Comparison of ENCODE assay signal across 10 mouse cellular contexts in genomic region chr9:58134906-58135305, GRCm38 (mm10). TPM values are rescaled to one million over a fixed set of nuclear protein-coding genes. Genes with fewer than 3 reads are reported as not detected.
A peak's percentile ranks its signal among the peaks of the same experiment; 100 is the strongest.
DNase-seq lines count a peak whose midpoint lies in the region; ATAC-seq lines count a peak whose summit lies in the region.
"Had no signal": no experiment of that assay in that cellular context is flagged by ENCODE, and none has a peak within 500 bp of the region (broad histone marks: within the 10 kb centered on the region; RNA-seq: fewer than 3 reads in every experiment).

No protein-coding gene starts in this region.

- peak overlapping the region; percentile 37 for H3K4me2 ChIP-seq in kidney, embryonic 16.5 days (replicated peaks; ENCODE audit: low read depth, low read length)
- H3K4me2 ChIP-seq in embryonic facial prominence, embryonic 12.5 days (replicated peaks) = peak overlapping the region; percentile 33

- no peaks in the 10 kb centered on the region for H3K9me3 ChIP-seq in kidney, embryonic 16.5 days (ENCODE audit: low read length)
- no peaks in the 10 kb centered on the region for H3K9me3 ChIP-seq in embryonic facial prominence, embryonic 12.5 days

- H3K36me3 ChIP-seq in kidney, embryonic 16.5 days (ENCODE audit: insufficient read depth, low read length) = no peaks in the 10 kb centered on the region
- H3K36me3 ChIP-seq in embryonic facial prominence, embryonic 12.5 days = no peaks in the 10 kb centered on the region

- peaks cover 75% of the 10 kb centered on the region for H3K4me1 ChIP-seq in kidney, embryonic 16.5 days (ENCODE audit: insufficient read depth, low read length)
- H3K4me1 ChIP-seq in embryonic facial prominence, embryonic 12.5 days = peaks cover 87% of the 10 kb centered on the region

- DNase-seq in kidney, postnatal 4 days = no peak
- peak; percentile 40 for DNase-seq in cerebellum, adult 9-10 months
- DNase-seq in neural tube, embryonic 10.5 days (ENCODE audit: extremely low spot score, low spot score) = peak; percentile 49
- DNase-seq in layer of hippocampus, adult 9-11 months = no peak
- no peak for DNase-seq in retina, embryonic 14.5 days (ENCODE audit: low spot score)
- DNase-seq: adrenal gland, postnatal 10 days; heart, adult 11 months had no signal

- WGBS in kidney, embryonic 16.5 days = 28% methylated on average over 7 of the region's 7 CpGs
- WGBS in embryonic facial prominence, embryonic 12.5 days = 31% methylated on average over 7 of the region's 7 CpGs

- no peak for ATAC-seq in kidney, embryonic 16.5 days (ENCODE audit: low FRiP score, low TSS enrichment)
- no peak for ATAC-seq in embryonic facial prominence, embryonic 12.5 days (ENCODE audit: insufficient number of reproducible peaks, insufficient read depth, low FRiP score, low TSS enrichment)

- H3K9ac ChIP-seq in kidney, embryonic 16.5 days (replicated peaks; ENCODE audit: low read length) = no peak overlapping the region
- H3K9ac ChIP-seq in embryonic facial prominence, embryonic 12.5 days = no peak overlapping the region

- peak overlapping the region; percentile 20; the same call in 1 of the 2 replicates for H3K4me3 ChIP-seq in kidney, embryonic 16.5 days (ENCODE audit: low read length)
- H3K4me3 ChIP-seq in embryonic facial prominence, embryonic 12.5 days = no peak overlapping the region
- H3K4me3 ChIP-seq: left cerebral cortex, adult 2 months had no signal

- peak overlapping the region; percentile 3; the same call in 1 of the 2 replicates for H3K27ac ChIP-seq in kidney, embryonic 16.5 days (ENCODE audit: low read length)
- H3K27ac ChIP-seq in embryonic facial prominence, embryonic 12.5 days = peak overlapping the region; percentile 92
- H3K27ac ChIP-seq: left cerebral cortex, adult 2 months had no signal

- 0 out of 2 replicates have a peak, but pooled peaks cover 5% of the 10 kb centered on the region for H3K27me3 ChIP-seq in kidney, embryonic 16.5 days (ENCODE audit: insufficient read depth, low read length)
- no peaks in the 10 kb centered on the region for H3K27me3 ChIP-seq in embryonic facial prominence, embryonic 12.5 days

RNA-seq across cellular contexts. Expression of gene Ccdc33, which starts 16.3 kb away (rescaled TPM):
- polyA plus RNA-seq in kidney, embryonic 16.5 days (2015; fragmentation: Nextera tagmentation; extraction: Ambion mirVana) = 0.13 and 0.21 TPM in 2 replicates
- polyA plus RNA-seq in embryonic facial prominence, embryonic 12.5 days (2016; fragmentation: Nextera tagmentation; extraction: Ambion mirVana) = 0.13 and 0.50 TPM in 2 replicates

Comparison
In these comparisons a context has a peak if more than half of its experiments do, and no peak if none do; other contexts are left out.
1. DNase-seq: peak in cerebellum, adult 9-10 months (single experiment) and neural tube, embryonic 10.5 days (single experiment); none in kidney, postnatal 4 days (0 of 2), layer of hippocampus, adult 9-11 months (single experiment) and retina, embryonic 14.5 days (single experiment).